Mouse (Mus musculus) thymus, adult 18-20 months (tissue): Measurements from ENCODE around the gene Bpifa6.

ENCODE experiments used
- DNase-seq, 2 experiments: peaks; one replicate each; pipeline ENCODE4 v3.0.0; 2022; ENCODE audit warnings: mixed read lengths in 2 of 2

Gene Bpifa6

DNA sequence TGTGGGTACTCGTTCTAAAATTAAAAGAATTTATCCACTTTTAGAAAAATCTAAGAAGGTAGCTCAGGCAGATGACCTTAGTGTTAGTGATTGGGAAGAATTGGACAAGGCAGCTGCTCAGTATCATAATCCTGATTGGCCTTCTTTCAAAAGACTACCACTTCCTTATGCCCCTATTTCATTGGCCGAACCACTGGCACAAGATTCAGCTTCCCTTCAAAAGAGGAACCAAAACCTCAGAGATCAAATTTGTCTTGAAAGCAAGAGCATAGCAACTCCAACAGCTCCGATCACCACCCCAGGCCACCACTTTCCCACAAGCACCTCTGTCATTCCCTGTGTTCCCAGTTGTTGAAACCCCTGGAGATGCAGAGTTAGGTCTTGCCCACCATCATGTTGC lies 70.0 kb downstream of the Bpifa6 start:
- DNase-seq = no peak
